Mouse (Mus musculus): ENCODE data around the gene Cuedc2. TPM values are rescaled to one million over a fixed set of nuclear protein-coding genes. Genes with fewer than 3 reads are reported as not detected.

Cuedc2 gene
- 16.6 TPM for polyA plus RNA-seq (2017; shearing (Covaris generic))

GRCm38 (mm10) chr19:46338331-46338936, at the start of gene Cuedc2:
Cuedc2 (minus strand) TSS chr19:46338702.

GRCm38 (mm10) chr19:46350168-46350932, 11.8 kb upstream of the Cuedc2 start, which contains the start of gene 2310034G01Rik:
2310034G01Rik (minus strand) TSS chr19:46350302.

GRCm38 (mm10) chr19:46328081-46329030, 10.1 kb downstream of the Cuedc2 start, which contains the start of gene Fbxl15:
Fbxl15 (plus strand) TSS chr19:46328184.

GRCm38 (mm10) chr19:46326756-46327305, 11.7 kb downstream of the Cuedc2 start, which contains the start of gene Psd:
Psd (minus strand) TSS chr19:46327156.

GRCm38 (mm10) chr19:46304216-46304841, 34.2 kb downstream of the Cuedc2 start, which contains the start of gene Nfkb2:
Nfkb2 (plus strand) TSS chr19:46304320.

Other genes with a start within 250 kb of the Cuedc2 start
- not detected for gene Elovl3, start 206.8 kb downstream of the Cuedc2 start, polyA plus RNA-seq (2017; shearing (Covaris generic))
- not detected for gene Pitx3, start 190.4 kb downstream of the Cuedc2 start, polyA plus RNA-seq (2017; shearing (Covaris generic))
- gene Gbf1, start 186.2 kb downstream of the Cuedc2 start, polyA plus RNA-seq (2017; shearing (Covaris generic)), result 67.5 TPM
- gene Nfkb2, start 34.4 kb downstream of the Cuedc2 start, polyA plus RNA-seq (2017; shearing (Covaris generic)), result 249 TPM
- gene Psd, start 11.5 kb downstream of the Cuedc2 start, polyA plus RNA-seq (2017; shearing (Covaris generic)), result 8.8 TPM
- 10.5 TPM for gene Fbxl15, start 10.5 kb downstream of the Cuedc2 start, polyA plus RNA-seq (2017; shearing (Covaris generic))
- gene Mfsd13a, start 2.4 kb upstream of the Cuedc2 start, polyA plus RNA-seq (2017; shearing (Covaris generic)), result 12.0 TPM
- not detected for gene 2310034G01Rik, start 11.6 kb upstream of the Cuedc2 start, polyA plus RNA-seq (2017; shearing (Covaris generic))
- gene Actr1a, start 57.0 kb upstream of the Cuedc2 start, polyA plus RNA-seq (2017; shearing (Covaris generic)), result 87.1 TPM
- 33.5 TPM for gene Sufu, start 58.2 kb upstream of the Cuedc2 start, polyA plus RNA-seq (2017; shearing (Covaris generic))
- 80.2 TPM for gene Trim8, start 163.0 kb upstream of the Cuedc2 start, polyA plus RNA-seq (2017; shearing (Covaris generic))
- 15.2 TPM for gene Arl3, start 234.5 kb upstream of the Cuedc2 start, polyA plus RNA-seq (2017; shearing (Covaris generic))
- 10.4 TPM for gene Sfxn2, start 234.7 kb upstream of the Cuedc2 start, polyA plus RNA-seq (2017; shearing (Covaris generic))

Data from effector memory CD4-positive, alpha-beta T cell, adult 5 months (primary cell).